Mouse (Mus musculus) embryonic facial prominence, embryonic 11.5 days (tissue): ENCODE data around the gene Gm20547. TPM values are rescaled to one million over a fixed set of nuclear protein-coding genes. Genes with fewer than 3 reads are reported as not detected.

Source experiments
- ATAC-seq: fragments of 200-750 bp; cut with Nextera tagmentation; replicated peaks from 2 replicates; pipeline ENCODE4 v1.8.0; 2017; ENCODE audit warnings: low read depth; ENCODE audit not compliant: insufficient number of reproducible peaks, low FRiP score, low TSS enrichment
- DNase-seq: peaks from one replicate; pipeline ENCODE4 v3.0.0-alpha.2; 2015; ENCODE audit warnings: low spot score
- H3K27ac ChIP-seq: fragments of 300-500 bp; sonication (generic); replicated peaks from 2 replicates; pipeline ENCODE4 v1.5.1; 2014; ENCODE audit warnings: mild to moderate bottlenecking, low read depth, low read length, control low read depth
- H3K27me3 ChIP-seq: fragments of 300-500 bp; sonication (generic); 2 replicates; pipeline ENCODE4 v1.6.1; 2014; ENCODE audit warnings: mild to moderate bottlenecking, low read length, moderate library complexity, mixed read lengths; ENCODE audit not compliant: control insufficient read depth, insufficient read depth
- H3K36me3 ChIP-seq: fragments of 300-500 bp; sonication (generic); replicated peaks from 2 replicates; pipeline ENCODE4 v1.6.1; 2014; ENCODE audit warnings: low read depth, mild to moderate bottlenecking, low read length, moderate library complexity, mixed read lengths; ENCODE audit not compliant: control insufficient read depth, insufficient read depth
- H3K4me1 ChIP-seq: fragments of 300-500 bp; sonication (generic); 2 replicates; pipeline ENCODE4 v1.6.1; 2014; ENCODE audit warnings: low read length, mixed read lengths; ENCODE audit not compliant: control insufficient read depth, insufficient read depth
- H3K4me2 ChIP-seq: fragments of 300-500 bp; sonication (generic); 2 replicates; pipeline ENCODE4 v1.6.1; 2014; ENCODE audit warnings: low read depth, mild to moderate bottlenecking, control low read depth, low read length, moderate library complexity
- H3K4me3 ChIP-seq: fragments of 300-500 bp; sonication (generic); 2 replicates; pipeline ENCODE4 v1.5.1; 2014; ENCODE audit warnings: low read depth, low read length, control low read depth
- H3K9ac ChIP-seq: fragments of 300-500 bp; sonication (generic); replicated peaks from 2 replicates; pipeline ENCODE4 v1.6.1; 2014; ENCODE audit warnings: mild to moderate bottlenecking, control low read depth, low read length
- H3K9me3 ChIP-seq: fragments of 300-500 bp; sonication (generic); replicated peaks from 2 replicates; pipeline ENCODE4 v1.6.1; 2016; ENCODE audit warnings: mild to moderate bottlenecking, low read length, inconsistent platforms, mixed read lengths; ENCODE audit not compliant: control insufficient read depth
- WGBS: fragments of 180-500 bp; shearing (Covaris S2); extraction: QIAGEN DNeasy Blood & Tissue Kit; methylation state at CpG from one replicate; pipeline ENCODE4 v1.1.7; 2014; 5-methylcytosine and 5-hydroxymethylcytosine counted together
- polyA plus RNA-seq: library from polyadenylated mRNA; unstranded; fragments of >200 nt; fragmentation: Nextera tagmentation; extraction: Ambion mirVana; gene quantifications from 2 replicates; pipeline ENCODE4 v1.2.1, GENCODE M21; 2014

Gene Gm20547
- polyA plus RNA-seq, 1 experiment from 2014 or later = not detected

- ATAC-seq (no peak), DNase-seq (peak; percentile 45)
- peak overlapping the region; percentile 83 for H3K4me2 ChIP-seq
- peak overlapping the region; percentile 97 for H3K9ac ChIP-seq
- H3K9me3 ChIP-seq = no peaks in the 10 kb centered on the region
- 10% methylated on average over 42 of the region's 51 CpGs for WGBS
- peaks cover 4% of the 10 kb centered on the region; the same call in 1 of the 2 replicates for H3K36me3 ChIP-seq
- no peaks in the 10 kb centered on the region for H3K27me3 ChIP-seq
- H3K27ac ChIP-seq = peak overlapping the region; percentile 87
- H3K4me3 ChIP-seq = peak overlapping the region; percentile 91
- H3K4me1 ChIP-seq = peaks cover 7% of the 10 kb centered on the region
Observed at GRCm38 (mm10) chr17:34894801-34895530, 13.1 kb upstream of the Gm20547 start.

GRCm38 (mm10) chr17:34894074-34894597 is 12.3 kb upstream of the Gm20547 start:
- 1% methylated on average over 19 of the region's 51 CpGs for WGBS
- Histone ChIP-seq H3K4me3 (peak overlapping the region; percentile 91), H3K9me3 (no peaks in the 10 kb centered on the region), H3K27ac (peak overlapping the region; percentile 87), H3K4me1 (peaks cover 7% of the 10 kb centered on the region), H3K4me2 (peak overlapping the region; percentile 83), H3K36me3 (peaks cover 4% of the 10 kb centered on the region; the same call in 1 of the 2 replicates), H3K9ac (peak overlapping the region; percentile 97), H3K27me3 (no peaks in the 10 kb centered on the region)
- peak; percentile 97 for DNase-seq
- ATAC-seq = peak; percentile 80

DNA sequence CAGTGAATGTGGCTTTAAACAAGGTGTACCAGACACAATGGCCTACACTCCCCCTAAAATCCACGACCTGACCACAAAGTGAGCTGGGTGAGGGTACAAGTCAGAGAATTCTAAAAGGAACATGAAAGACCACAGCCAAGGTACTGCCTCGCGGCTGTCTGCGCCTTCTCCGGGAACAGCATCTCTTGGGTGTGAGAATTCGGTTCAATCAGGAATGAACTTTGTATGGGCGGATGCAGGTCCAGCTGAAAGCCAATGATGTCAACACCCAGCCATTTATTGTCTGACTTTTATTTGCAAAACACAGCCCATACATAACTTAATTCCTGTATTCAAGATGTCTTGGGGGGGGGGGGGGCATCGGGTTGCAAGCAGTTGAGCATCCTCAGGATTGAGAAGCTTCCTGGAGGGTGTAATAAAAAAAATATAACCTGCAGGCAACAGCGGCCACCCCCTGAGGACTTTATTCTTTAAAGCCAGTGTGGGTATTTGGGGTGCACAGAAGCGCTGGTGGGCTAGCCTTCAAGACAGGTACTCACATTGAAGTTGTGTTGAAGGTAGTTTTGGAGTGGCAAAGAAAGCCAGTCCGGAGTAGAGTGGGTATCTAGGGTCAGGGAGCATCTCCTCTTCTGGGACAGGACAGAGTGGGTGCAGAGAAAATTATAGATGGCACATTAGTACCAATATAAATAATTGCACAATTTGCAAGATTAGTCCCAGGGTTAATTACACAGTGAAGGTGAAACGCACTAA is 11.4 kb upstream of the Gm20547 start:
- Histone ChIP-seq H3K36me3 (peaks cover 4% of the 10 kb centered on the region; the same call in 1 of the 2 replicates), H3K4me1 (peaks cover 7% of the 10 kb centered on the region), H3K9ac (no peak overlapping the region; the same call in 1 of the 2 replicates), H3K27me3 (no peaks in the 10 kb centered on the region), H3K4me3 (peak overlapping the region; percentile 91), H3K27ac (0 out of 2 replicates have a peak overlapping the region, but pooled peaks have one; percentile 9), H3K9me3 (no peaks in the 10 kb centered on the region), H3K4me2 (peak overlapping the region; percentile 44; the same call in 1 of the 2 replicates)
- ATAC-seq (no peak), DNase-seq (no peak)
- 71% methylated on average over 12 of the region's 12 CpGs for WGBS

- Histone ChIP-seq H3K4me3 (no peak overlapping the region), H3K9me3 (no peaks in the 10 kb centered on the region), H3K9ac (no peak overlapping the region), H3K36me3 (peaks cover 3% of the 10 kb centered on the region; the same call in 1 of the 2 replicates), H3K4me2 (no peak overlapping the region), H3K4me1 (peaks cover 4% of the 10 kb centered on the region; the same call in 1 of the 2 replicates), H3K27ac (no peak overlapping the region), H3K27me3 (no peaks in the 10 kb centered on the region)
- DNase-seq (no peak), ATAC-seq (no peak)
- WGBS = 91% methylated on average over 2 of the region's 2 CpGs
Observed at GRCm38 (mm10) chr17:34891377-34891776, 9.5 kb upstream of the Gm20547 start.

- no peak overlapping the region for H3K4me3 ChIP-seq
- H3K9me3 ChIP-seq = no peaks in the 10 kb centered on the region
- no peak overlapping the region for H3K4me2 ChIP-seq
- H3K27me3 ChIP-seq = no peaks in the 10 kb centered on the region
- 86% methylated on average over 12 of the region's 12 CpGs for whole genome bisulfite sequencing
- ATAC-seq (no peak), DNase-seq (no peak)
- no peak overlapping the region for H3K27ac ChIP-seq
- no peaks in the 10 kb centered on the region for H3K4me1 ChIP-seq
- H3K9ac ChIP-seq = no peak overlapping the region
- no peaks in the 10 kb centered on the region for H3K36me3 ChIP-seq
Observed at GRCm38 (mm10) chr17:34890074-34890743, 8.4 kb upstream of the Gm20547 start.

GRCm38 (mm10) chr17:34887942-34888341 is 6.1 kb upstream of the Gm20547 start:
- ATAC-seq (no peak), DNase-seq (no peak)
- Histone ChIP-seq H3K36me3 (no peaks in the 10 kb centered on the region), H3K9me3 (no peaks in the 10 kb centered on the region), H3K9ac (no peak overlapping the region), H3K27ac (no peak overlapping the region), H3K4me1 (no peaks in the 10 kb centered on the region), H3K4me2 (no peak overlapping the region), H3K4me3 (no peak overlapping the region), H3K27me3 (no peaks in the 10 kb centered on the region)
- 85% methylated on average over 5 of the region's 5 CpGs for WGBS

DNA sequence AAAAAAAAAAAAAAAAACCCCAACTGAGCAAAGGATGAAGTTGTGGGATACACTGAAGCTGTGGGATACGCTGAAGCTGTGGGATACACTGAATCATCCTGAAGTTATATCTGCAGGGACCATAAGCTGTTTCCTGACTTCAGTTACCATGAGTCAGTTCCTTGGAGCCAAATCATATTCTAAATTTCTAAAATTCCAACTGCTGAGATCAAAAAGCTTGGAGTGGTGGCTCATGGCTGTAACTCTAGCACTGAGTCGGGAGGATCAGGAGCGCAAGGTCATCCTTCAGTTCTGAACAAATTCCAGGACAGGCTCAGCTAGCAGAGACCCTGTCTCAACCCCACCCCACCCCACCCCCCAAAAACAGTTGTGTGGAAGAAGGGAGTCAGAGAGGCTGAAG is 3.8 kb upstream of the Gm20547 start:
- no peaks in the 10 kb centered on the region for H3K27me3 ChIP-seq
- peaks cover 2% of the 10 kb centered on the region; the same call in 1 of the 2 replicates for H3K4me1 ChIP-seq
- no peak overlapping the region for H3K4me2 ChIP-seq
- no peaks in the 10 kb centered on the region for H3K36me3 ChIP-seq
- ATAC-seq (no peak), DNase-seq (no peak)
- no peaks in the 10 kb centered on the region for H3K9me3 ChIP-seq
- 81% methylated on average over 3 of the region's 3 CpGs for WGBS
- no peak overlapping the region for H3K9ac ChIP-seq
- no peak overlapping the region for H3K4me3 ChIP-seq
- no peak overlapping the region for H3K27ac ChIP-seq
